ENCODE assay signal across 12 mouse cellular contexts in genomic region chr17:45279075-45279810, GRCm38 (mm10).
DNase-seq lines count a peak whose midpoint lies in the region; ATAC-seq and TF ChIP-seq lines count a peak whose summit lies in the region.
"Had no signal": no experiment of that assay in that cellular context is flagged by ENCODE, and none has a peak within 500 bp of the region (broad histone marks: within the 10 kb centered on the region; RNA-seq: fewer than 3 reads in every experiment).

No protein-coding gene starts in this region.

- peak; percentile 25 for DNase-seq in kidney, postnatal 14 days
- no peak for DNase-seq in kidney, adult 18-20 months
- DNase-seq in embryo, embryonic 10.5 days (ENCODE audit: low spot score), result peak; percentile 52
- peak; percentile 40 for DNase-seq in neural tube, embryonic 10.5 days (ENCODE audit: extremely low spot score, low spot score)
- DNase-seq in heart, adult 2 months, result no peak
- DNase-seq in urinary bladder, adult 2 months (ENCODE audit: low spot score), result no peak
- DNase-seq: cerebellum, adult 18-20 months had no signal

- no peaks in the 10 kb centered on the region for H3K79me2 ChIP-seq in heart, adult 2 months (replicated peaks; ENCODE audit: control insufficient read depth, insufficient read depth, low read length)

- H3K27me3 ChIP-seq in forebrain, embryonic 13.5 days, result no peaks in the 10 kb centered on the region
- no peaks in the 10 kb centered on the region for H3K27me3 ChIP-seq in heart, adult 2 months (ENCODE audit: control insufficient read depth, insufficient read depth, low read length)
- H3K27me3 ChIP-seq: liver, embryonic 12.5 days had no signal

- intact Hi-C loops in heart, adult 2 months (cut with DNase I), result no loop called here

- peaks cover 8% of the 10 kb centered on the region; the same call in 1 of the 2 replicates for H3K4me1 ChIP-seq in forebrain, embryonic 13.5 days
- H3K4me1 ChIP-seq in heart, adult 2 months (ENCODE audit: control insufficient read depth, insufficient read depth, low read length), result no peaks in the 10 kb centered on the region
- H3K4me1 ChIP-seq: heart, embryonic 13.5 days; liver, embryonic 12.5 days had no signal

- H3K36me3 ChIP-seq in forebrain, embryonic 13.5 days (ENCODE audit: poor library complexity, severe bottlenecking), result no peaks in the 10 kb centered on the region
- H3K36me3 ChIP-seq in heart, adult 2 months (ENCODE audit: control insufficient read depth, insufficient read depth, low read length), result no peaks in the 10 kb centered on the region
- H3K36me3 ChIP-seq: heart, embryonic 13.5 days; liver, embryonic 12.5 days had no signal

- no peak overlapping the region for H3K27ac ChIP-seq in forebrain, embryonic 13.5 days
- no peak overlapping the region for H3K27ac ChIP-seq in heart, adult 2 months
- H3K27ac ChIP-seq: heart, embryonic 13.5 days; layer of hippocampus, adult 2 months; liver, embryonic 12.5 days had no signal

- WGBS in forebrain, embryonic 13.5 days, result 38% methylated on average over 13 of the region's 13 CpGs
- 47% methylated on average over 13 of the region's 13 CpGs for WGBS in heart, adult 2 months

- no peak for TF ChIP-seq EP300 in heart, adult 2 months (IDR thresholded peaks at IDR 0.05; ENCODE audit: insufficient read depth, low read depth, low read length)

- no peak overlapping the region for H3K9ac ChIP-seq in forebrain, embryonic 13.5 days
- no peak overlapping the region for H3K9ac ChIP-seq in heart, adult 2 months (ENCODE audit: low read depth, low read length)
- H3K9ac ChIP-seq: heart, embryonic 13.5 days; liver, embryonic 12.5 days had no signal

- H3K4me2 ChIP-seq in forebrain, embryonic 13.5 days, result peak overlapping the region; percentile 24
- H3K4me2 ChIP-seq: heart, embryonic 13.5 days; liver, embryonic 12.5 days had no signal

- no peak overlapping the region for H3K4me3 ChIP-seq in forebrain, embryonic 13.5 days
- no peak overlapping the region for H3K4me3 ChIP-seq in heart, adult 2 months
- H3K4me3 ChIP-seq: heart, embryonic 13.5 days; layer of hippocampus, adult 2 months; liver, embryonic 12.5 days had no signal

- no peak for TF ChIP-seq CTCF in heart, adult 2 months (IDR thresholded peaks at IDR 0.05)

- TF ChIP-seq POLR2A in heart, adult 2 months (IDR thresholded peaks at IDR 0.05; ENCODE audit: insufficient read depth, low read depth, low read length), result no peak

- no peaks in the 10 kb centered on the region for H3K9me3 ChIP-seq in forebrain, embryonic 13.5 days (replicated peaks)
- H3K9me3 ChIP-seq: heart, embryonic 13.5 days; liver, embryonic 12.5 days had no signal

- 0 out of 2 replicates have a peak, but pooled peaks have one; percentile 51 for ATAC-seq in forebrain, embryonic 13.5 days
- no peak for ATAC-seq in inflammation-experienced regulatory T-cells, adult 6 months
- ATAC-seq: liver, embryonic 12.5 days had no signal

Comparison
In these comparisons a context has a peak if more than half of its experiments do, and no peak if none do; other contexts are left out.
1. DNase-seq: peak in kidney, postnatal 14 days (single experiment), embryo, embryonic 10.5 days (single experiment) and neural tube, embryonic 10.5 days (single experiment); none in kidney, adult 18-20 months (single experiment), heart, adult 2 months (0 of 2) and urinary bladder, adult 2 months (single experiment).